Mouse (Mus musculus): Measurements from ENCODE around the gene Tmem63c.
A peak's percentile ranks its signal among the peaks of the same experiment; 100 is the strongest.

Gene Tmem63c

DNA sequence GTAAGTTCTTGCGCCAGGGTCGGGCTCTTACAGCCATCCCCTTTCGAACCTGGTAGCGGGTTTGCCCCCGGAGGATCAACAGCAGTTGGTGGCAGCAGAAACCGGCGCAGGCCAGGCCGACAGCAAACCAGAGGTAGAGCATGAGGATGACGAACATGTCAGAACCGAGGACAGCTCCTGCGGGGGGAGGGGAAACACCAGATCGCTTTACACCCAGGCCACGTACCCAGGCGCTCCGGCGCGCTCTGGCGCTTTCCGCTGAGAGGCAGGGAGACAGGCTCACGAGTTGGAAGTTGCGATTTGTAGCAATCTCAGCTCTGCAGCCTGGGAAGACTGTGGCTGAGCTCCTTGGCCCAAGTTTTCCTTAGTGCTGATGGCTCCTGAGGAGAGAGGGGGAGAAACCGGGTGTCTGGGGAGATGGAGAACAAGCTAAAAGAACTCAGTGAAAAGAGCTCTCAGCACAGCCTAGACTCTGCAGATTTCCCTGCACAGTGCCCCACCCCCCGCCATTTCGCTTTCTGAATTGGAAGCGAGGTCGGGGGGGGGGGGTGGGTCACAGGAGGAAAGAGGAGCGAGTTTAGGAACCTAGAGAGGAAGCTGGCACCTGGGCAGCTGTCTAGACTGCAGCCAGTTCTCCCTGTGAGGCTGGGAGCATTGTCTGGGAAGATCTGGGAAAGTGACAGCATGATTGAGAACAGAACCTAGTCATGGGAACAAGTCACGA lies 37.5 kb upstream of the Tmem63c start:
- H3K36me3 ChIP-seq (ENCODE audit: insufficient read depth, low read length): no peaks in the 10 kb centered on the region
- H3K4me3 ChIP-seq (replicated peaks; ENCODE audit: low read length): peak overlapping the region; percentile 65
- H3K9me3 ChIP-seq (ENCODE audit: low read length): no peaks in the 10 kb centered on the region
- TF ChIP-seq CTCF (conservative IDR thresholded peaks at IDR 0.05; ENCODE audit: low read length) (no peak), POU5F1 (IDR thresholded peaks at IDR 0.05; ENCODE audit: borderline replicate concordance, low read length) (no peak), NANOG (IDR thresholded peaks at IDR 0.05; ENCODE audit: borderline replicate concordance, low read length) (no peak)
- H3K4me1 ChIP-seq (replicated peaks; ENCODE audit: low read depth, low read length): peaks cover 28% of the 10 kb centered on the region
- H3K27me3 ChIP-seq (ENCODE audit: insufficient read depth, low read length): peaks cover 94% of the 10 kb centered on the region

DNA sequence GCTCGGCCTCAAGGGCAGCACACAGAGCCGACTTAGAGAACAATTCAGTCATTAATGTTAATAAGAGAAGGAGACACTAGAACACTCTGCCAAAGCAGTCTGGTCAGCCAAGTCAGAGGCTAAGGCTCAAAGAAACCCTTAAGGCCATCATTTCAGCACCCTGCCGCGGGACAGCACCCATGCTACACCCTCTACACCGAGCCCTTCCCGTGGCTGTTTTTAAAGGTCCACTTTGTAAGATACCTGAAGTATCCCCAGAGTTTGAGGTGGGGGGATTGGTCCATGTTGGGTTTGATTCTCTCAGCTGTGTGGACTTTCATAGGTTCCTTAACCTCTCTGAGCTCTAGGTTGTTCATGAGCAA lies 37.0 kb upstream of the Tmem63c start:
- H3K27me3 ChIP-seq (ENCODE audit: insufficient read depth, low read length): peaks cover 94% of the 10 kb centered on the region
- peaks cover 33% of the 10 kb centered on the region for H3K4me1 ChIP-seq (replicated peaks; ENCODE audit: low read depth, low read length)
- no peaks in the 10 kb centered on the region for H3K36me3 ChIP-seq (ENCODE audit: insufficient read depth, low read length)
- H3K9me3 ChIP-seq (ENCODE audit: low read length): no peaks in the 10 kb centered on the region
- H3K4me3 ChIP-seq (replicated peaks; ENCODE audit: low read length): no peak overlapping the region
- no peak for TF ChIP-seq CTCF (conservative IDR thresholded peaks at IDR 0.05; ENCODE audit: low read length)
- no peak for TF ChIP-seq POU5F1 (IDR thresholded peaks at IDR 0.05; ENCODE audit: borderline replicate concordance, low read length)
- no peak for TF ChIP-seq NANOG (IDR thresholded peaks at IDR 0.05; ENCODE audit: borderline replicate concordance, low read length)

DNA sequence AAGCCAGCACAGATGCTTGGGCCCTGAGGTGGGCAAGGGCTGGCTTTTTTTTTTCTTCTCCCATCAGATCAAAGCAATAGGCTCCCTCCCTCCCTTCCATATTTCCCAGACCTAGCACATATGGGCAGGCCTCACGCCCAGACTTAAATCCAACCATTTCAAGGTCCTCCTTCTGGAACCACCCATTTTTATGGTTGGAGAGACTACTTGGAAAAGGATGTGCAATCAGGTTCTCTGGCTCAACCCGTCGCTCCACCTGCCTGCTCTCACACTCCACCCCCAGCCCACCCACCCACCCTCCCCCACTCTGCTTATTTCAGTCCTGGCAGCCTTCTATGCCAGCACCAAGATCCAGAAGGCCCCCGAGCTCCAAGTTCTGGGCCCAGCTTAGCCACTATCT lies 34.6 kb upstream of the Tmem63c start:
- no peak for TF ChIP-seq NANOG (IDR thresholded peaks at IDR 0.05; ENCODE audit: borderline replicate concordance, low read length)
- TF ChIP-seq POU5F1 (IDR thresholded peaks at IDR 0.05; ENCODE audit: borderline replicate concordance, low read length): no peak
- TF ChIP-seq CTCF (conservative IDR thresholded peaks at IDR 0.05; ENCODE audit: low read length): no peak
- H3K9me3 ChIP-seq (ENCODE audit: low read length): no peaks in the 10 kb centered on the region
- H3K27me3 ChIP-seq (ENCODE audit: insufficient read depth, low read length): peaks cover 98% of the 10 kb centered on the region
- H3K4me1 ChIP-seq (replicated peaks; ENCODE audit: low read depth, low read length): peaks cover 41% of the 10 kb centered on the region
- H3K36me3 ChIP-seq (ENCODE audit: insufficient read depth, low read length): no peaks in the 10 kb centered on the region
- H3K4me3 ChIP-seq (replicated peaks; ENCODE audit: low read length): no peak overlapping the region

DNA sequence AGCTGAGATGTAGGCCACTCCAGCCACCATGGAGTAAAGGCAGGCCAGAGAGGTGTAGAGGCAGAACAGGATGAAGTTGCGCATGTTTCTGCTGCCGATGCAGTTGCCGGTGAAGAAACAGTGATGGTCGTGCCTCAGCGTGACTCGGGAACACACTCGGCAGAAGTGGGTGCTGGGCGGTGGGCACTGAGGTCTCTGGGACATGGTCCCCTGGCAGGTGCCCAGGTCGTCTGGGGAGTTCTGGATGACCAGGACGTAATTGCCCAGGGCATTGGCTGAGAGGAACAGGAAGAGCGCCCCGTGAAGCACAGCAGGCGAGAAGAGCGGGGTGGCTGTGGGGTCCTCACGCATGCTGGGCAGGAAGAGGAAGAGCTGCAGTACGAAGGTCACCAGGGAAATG lies 32.9 kb upstream of the Tmem63c start:
- no peaks in the 10 kb centered on the region for H3K9me3 ChIP-seq (ENCODE audit: low read length)
- peaks cover 49% of the 10 kb centered on the region for H3K4me1 ChIP-seq (replicated peaks; ENCODE audit: low read depth, low read length)
- no peaks in the 10 kb centered on the region for H3K36me3 ChIP-seq (ENCODE audit: insufficient read depth, low read length)
- H3K27me3 ChIP-seq (ENCODE audit: insufficient read depth, low read length): peaks cover 93% of the 10 kb centered on the region
- peak overlapping the region; percentile 29; the same call in 1 of the 2 replicates for H3K4me3 ChIP-seq (replicated peaks; ENCODE audit: low read length)
- TF ChIP-seq CTCF (conservative IDR thresholded peaks at IDR 0.05; ENCODE audit: low read length) (no peak), POU5F1 (IDR thresholded peaks at IDR 0.05; ENCODE audit: borderline replicate concordance, low read length) (no peak), NANOG (IDR thresholded peaks at IDR 0.05; ENCODE audit: borderline replicate concordance, low read length) (no peak)

DNA sequence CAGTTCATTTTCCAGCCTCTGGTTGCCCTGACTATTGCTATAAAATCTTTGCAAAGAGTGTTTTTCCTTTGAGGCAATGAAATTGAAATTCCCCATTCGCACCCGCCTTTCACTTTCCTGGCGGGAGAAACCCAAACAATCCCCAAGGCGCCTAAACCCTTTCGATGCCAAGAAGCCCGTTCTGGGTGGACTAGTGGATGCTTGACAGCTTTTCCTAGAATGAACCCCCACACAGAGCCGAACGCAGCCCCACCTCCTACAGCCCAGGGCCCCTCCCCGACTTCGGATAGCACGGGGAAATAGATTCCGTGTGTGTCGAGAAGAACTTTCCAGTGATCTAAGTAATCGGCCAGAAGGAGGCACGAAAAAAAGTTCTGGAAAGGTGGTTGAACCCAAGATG lies 31.8 kb upstream of the Tmem63c start:
- H3K36me3 ChIP-seq (ENCODE audit: insufficient read depth, low read length): no peaks in the 10 kb centered on the region
- H3K9me3 ChIP-seq (ENCODE audit: low read length): no peaks in the 10 kb centered on the region
- no peak for TF ChIP-seq CTCF (conservative IDR thresholded peaks at IDR 0.05; ENCODE audit: low read length)
- TF ChIP-seq POU5F1 (IDR thresholded peaks at IDR 0.05; ENCODE audit: borderline replicate concordance, low read length): no peak
- TF ChIP-seq NANOG (IDR thresholded peaks at IDR 0.05; ENCODE audit: borderline replicate concordance, low read length): no peak
- peaks cover 92% of the 10 kb centered on the region for H3K27me3 ChIP-seq (ENCODE audit: insufficient read depth, low read length)
- peak overlapping the region; percentile 82 for H3K4me3 ChIP-seq (replicated peaks; ENCODE audit: low read length)
- H3K4me1 ChIP-seq (replicated peaks; ENCODE audit: low read depth, low read length): peaks cover 38% of the 10 kb centered on the region

DNA sequence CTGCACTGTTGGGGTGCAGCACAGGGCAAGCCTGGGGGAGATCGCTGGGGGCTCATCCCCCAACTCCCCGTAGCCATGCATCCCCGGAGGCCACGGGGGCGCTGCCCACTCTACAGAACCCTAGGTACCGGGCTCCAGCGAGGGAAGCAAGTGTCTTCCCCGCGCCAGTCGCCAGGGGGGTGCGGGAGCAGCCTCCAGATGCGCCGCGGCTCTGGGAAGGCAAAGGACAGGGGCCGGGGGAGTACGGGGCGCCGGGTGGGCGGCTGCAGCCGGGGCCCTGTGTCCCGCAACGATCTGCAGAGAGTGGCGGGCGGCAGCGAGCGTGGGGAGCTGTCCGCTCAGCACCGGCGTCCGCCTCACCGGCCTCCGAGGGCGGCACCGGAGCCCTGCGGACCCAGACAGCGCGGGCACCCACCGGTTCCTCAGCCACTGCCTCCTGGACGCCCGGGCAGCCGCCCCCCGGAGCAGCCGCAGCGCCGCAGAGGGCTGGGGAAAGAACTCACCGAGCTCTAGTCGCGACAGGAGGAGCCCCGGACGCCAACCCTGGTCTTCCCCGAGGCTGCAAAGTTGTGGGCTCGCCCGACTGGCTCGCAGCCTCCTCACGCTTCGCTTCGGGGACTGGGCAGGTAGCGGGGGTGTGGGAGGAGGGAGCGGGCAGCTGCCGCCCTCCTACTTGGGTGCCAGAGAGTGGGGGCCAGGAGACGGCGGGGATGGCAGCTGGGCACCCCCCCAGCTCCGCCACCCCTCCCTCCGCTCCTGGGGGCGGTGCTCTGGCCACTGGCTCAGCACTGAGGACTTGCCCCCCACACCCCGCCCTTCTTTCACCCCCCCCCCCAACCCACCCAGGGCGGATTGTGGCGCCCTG lies 31.0 kb upstream of the Tmem63c start, which contains the start of gene Zdhhc22:
Zdhhc22 (minus strand) TSS at position 541 of the 865 bp plus-strand sequence.
- Histone ChIP-seq H3K36me3 (ENCODE audit: insufficient read depth, low read length) (no peaks in the 10 kb centered on the region), H3K4me3 (replicated peaks; ENCODE audit: low read length) (peak within 1 kb of the TSS; percentile 82), H3K27me3 (ENCODE audit: insufficient read depth, low read length) (peaks cover 90% of the 10 kb centered on the region), H3K4me1 (replicated peaks; ENCODE audit: low read depth, low read length) (peaks cover 36% of the 10 kb centered on the region), H3K9me3 (ENCODE audit: low read length) (no peaks in the 10 kb centered on the region)
- no peak for TF ChIP-seq POU5F1 (IDR thresholded peaks at IDR 0.05; ENCODE audit: borderline replicate concordance, low read length)
- no peak for TF ChIP-seq NANOG (IDR thresholded peaks at IDR 0.05; ENCODE audit: borderline replicate concordance, low read length)
- no peak for TF ChIP-seq CTCF (conservative IDR thresholded peaks at IDR 0.05; ENCODE audit: low read length)

DNA sequence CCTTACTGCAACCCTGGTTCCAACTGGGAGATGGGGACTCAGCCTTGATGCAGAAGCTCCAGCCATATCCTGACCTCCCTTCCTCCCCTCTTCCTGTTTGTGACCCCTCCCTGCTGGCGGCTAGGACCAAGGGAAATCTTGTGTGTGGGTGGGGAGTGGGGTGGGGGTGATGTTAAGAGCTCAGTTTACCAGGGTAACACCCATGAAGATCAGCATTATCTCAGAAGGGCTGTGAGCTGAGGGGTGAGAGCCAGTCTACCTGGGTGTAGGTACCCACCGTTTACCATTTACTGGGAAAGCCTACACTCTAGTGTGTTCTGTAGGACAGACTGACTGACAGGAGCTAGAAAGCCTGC lies 30.4 kb upstream of the Tmem63c start:
- Histone ChIP-seq H3K9me3 (ENCODE audit: low read length) (no peaks in the 10 kb centered on the region), H3K4me3 (replicated peaks; ENCODE audit: low read length) (0 out of 2 replicates have a peak overlapping the region, but pooled peaks have one; percentile 82), H3K27me3 (ENCODE audit: insufficient read depth, low read length) (peaks cover 84% of the 10 kb centered on the region), H3K36me3 (ENCODE audit: insufficient read depth, low read length) (no peaks in the 10 kb centered on the region), H3K4me1 (replicated peaks; ENCODE audit: low read depth, low read length) (peaks cover 36% of the 10 kb centered on the region)
- TF ChIP-seq NANOG (IDR thresholded peaks at IDR 0.05; ENCODE audit: borderline replicate concordance, low read length): no peak
- no peak for TF ChIP-seq CTCF (conservative IDR thresholded peaks at IDR 0.05; ENCODE audit: low read length)
- no peak for TF ChIP-seq POU5F1 (IDR thresholded peaks at IDR 0.05; ENCODE audit: borderline replicate concordance, low read length)

DNA sequence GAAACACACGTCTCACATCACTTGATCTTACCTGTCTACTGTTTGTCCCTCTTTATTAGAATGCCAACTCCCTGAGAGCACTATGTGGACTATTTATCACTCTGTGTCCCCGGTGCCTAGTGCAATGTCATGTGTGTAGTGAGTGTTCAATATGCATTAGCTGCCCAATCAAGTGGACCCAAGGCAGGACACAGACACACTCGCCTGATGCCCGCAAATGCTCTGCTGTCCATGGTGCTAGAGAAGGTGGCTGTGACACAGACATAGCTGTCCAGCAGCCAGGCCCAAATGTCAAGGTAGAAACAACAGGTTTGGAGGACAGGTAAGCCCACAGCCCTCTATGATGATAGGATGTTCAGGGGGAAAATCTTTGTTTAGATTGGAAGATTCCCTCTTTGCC lies 27.0 kb upstream of the Tmem63c start:
- H3K27me3 ChIP-seq (ENCODE audit: insufficient read depth, low read length): peaks cover 51% of the 10 kb centered on the region
- no peak for TF ChIP-seq POU5F1 (IDR thresholded peaks at IDR 0.05; ENCODE audit: borderline replicate concordance, low read length)
- TF ChIP-seq NANOG (IDR thresholded peaks at IDR 0.05; ENCODE audit: borderline replicate concordance, low read length): no peak
- no peak for TF ChIP-seq CTCF (conservative IDR thresholded peaks at IDR 0.05; ENCODE audit: low read length)
- no peak overlapping the region for H3K4me3 ChIP-seq (replicated peaks; ENCODE audit: low read length)
- no peaks in the 10 kb centered on the region for H3K36me3 ChIP-seq (ENCODE audit: insufficient read depth, low read length)
- no peaks in the 10 kb centered on the region for H3K9me3 ChIP-seq (ENCODE audit: low read length)
- H3K4me1 ChIP-seq (replicated peaks; ENCODE audit: low read depth, low read length): peaks cover 24% of the 10 kb centered on the region

Data from E14TG2a.4 (cell line).